Mouse (Mus musculus) erythroid progenitor cell, adult 5-6 weeks (primary cell): ENCODE data around the gene Gsc2. TPM values are rescaled to one million over a fixed set of nuclear protein-coding genes. Genes with fewer than 3 reads are reported as not detected.

ENCODE experiments used
- ATAC-seq: replicated peaks from 2 replicates; pipeline ENCODE4 v1.8.0; 2016; ENCODE audit warnings: moderate number of reproducible peaks, mild to moderate bottlenecking, moderate TSS enrichment, inconsistent platforms; ENCODE audit not compliant: poor library complexity, low FRiP score, severe bottlenecking
- total RNA-seq, 2 experiments: library from RNA; stranded (forward) in 1 of 2; stranded (reverse) in 1 of 2; fragments of 150-400 nt in 1 of 2; fragments of 186-747, 209-891 nt in 1 of 2; gene quantifications; 2 replicates each; pipeline versions ENCODE4 v1.2.3 to v1.2.4; 2015 to 2017; ENCODE audit warnings: low replicate concordance in 2 of 2

The Gsc2 gene
- total RNA-seq, 2 experiments from 2014 or later = not detected

- no peak for ATAC-seq
Observed at GRCm38 (mm10) chr16:17927351-17928082, 12.7 kb upstream of the Gsc2 start.

- peak; percentile 56 for ATAC-seq
Observed at GRCm38 (mm10) chr16:17922163-17922538, 7.3 kb upstream of the Gsc2 start.

- peak; percentile 95 for ATAC-seq
Observed at GRCm38 (mm10) chr16:17921325-17922162, 6.7 kb upstream of the Gsc2 start.

GRCm38 (mm10) chr16:17920586-17920985, 5.7 kb upstream of the Gsc2 start:
- ATAC-seq = no peak

GRCm38 (mm10) chr16:17911052-17911595, 3.7 kb downstream of the Gsc2 start, which contains the start of gene Ess2:
Ess2 (minus strand) TSS chr16:17911348.
- peak; percentile 97 for ATAC-seq

GRCm38 (mm10) chr16:17898462-17898861, 16.4 kb downstream of the Gsc2 start, which contains the start of the genes Dgcr2 and Tssk2:
Dgcr2 (minus strand) TSS chr16:17898562.
Tssk2 (plus strand) TSS chr16:17898637.
- ATAC-seq = no peak

GRCm38 (mm10) chr16:17896091-17896490, 18.8 kb downstream of the Gsc2 start:
- ATAC-seq = no peak

GRCm38 (mm10) chr16:17893923-17894322, 20.9 kb downstream of the Gsc2 start, which contains the start of gene Tssk1:
Tssk1 (plus strand) TSS chr16:17894223.
- no peak for ATAC-seq

- no peak for ATAC-seq
Observed at GRCm38 (mm10) chr16:17892606-17893005, 22.3 kb downstream of the Gsc2 start.

- peak; percentile 86 for ATAC-seq
Observed at GRCm38 (mm10) chr16:17891567-17891959, 23.3 kb downstream of the Gsc2 start, which contains the start of gene Gm20518. Gm20518 (minus strand) TSS chr16:17891671.

- ATAC-seq = peak; percentile 83
Observed at GRCm38 (mm10) chr16:17890917-17891566, 23.8 kb downstream of the Gsc2 start.

- no peak for ATAC-seq
Observed at GRCm38 (mm10) chr16:17890342-17890727, 24.5 kb downstream of the Gsc2 start.

- no peak for ATAC-seq
Observed at GRCm38 (mm10) chr16:17889689-17890341, 25.0 kb downstream of the Gsc2 start.

GRCm38 (mm10) chr16:17884116-17884515, 30.7 kb downstream of the Gsc2 start:
- no peak for ATAC-seq

GRCm38 (mm10) chr16:17882196-17882595, 32.7 kb downstream of the Gsc2 start:
- no peak for ATAC-seq

GRCm38 (mm10) chr16:17879571-17879970, 35.3 kb downstream of the Gsc2 start:
- ATAC-seq = no peak

GRCm38 (mm10) chr16:17876096-17876495, 38.8 kb downstream of the Gsc2 start:
- no peak for ATAC-seq

- ATAC-seq = no peak
Observed at GRCm38 (mm10) chr16:17875174-17875573, 39.7 kb downstream of the Gsc2 start.

GRCm38 (mm10) chr16:17872995-17873394, 41.9 kb downstream of the Gsc2 start:
- ATAC-seq = 0 out of 2 replicates have a peak, but pooled peaks have one; percentile 15
